Mouse (Mus musculus) kidney, embryonic 14.5 days (tissue): ENCODE data around the gene Prr5l. TPM values are rescaled to one million over a fixed set of nuclear protein-coding genes. Genes with fewer than 3 reads are reported as not detected.

ENCODE experiments used
- ATAC-seq: fragments of 200-750 bp; cut with Nextera tagmentation; 2 replicates; pipeline ENCODE4 v1.8.0; 2017; ENCODE audit warnings: moderate number of reproducible peaks, mild to moderate bottlenecking, moderate TSS enrichment, moderate library complexity; ENCODE audit not compliant: low FRiP score, low TSS enrichment
- H3K27ac ChIP-seq: fragments of 300-500 bp; sonication (generic); 2 replicates; pipeline ENCODE4 v1.5.1; 2014; ENCODE audit warnings: low read depth, mild to moderate bottlenecking, low read length, moderate library complexity, mixed read lengths
- H3K27me3 ChIP-seq: fragments of 300-500 bp; sonication (generic); 2 replicates; pipeline ENCODE4 v1.6.1; 2014; ENCODE audit warnings: mild to moderate bottlenecking, low read length; ENCODE audit not compliant: control insufficient read depth, insufficient read depth
- H3K36me3 ChIP-seq: fragments of 300-500 bp; sonication (generic); 2 replicates; pipeline ENCODE4 v1.6.1; 2014; ENCODE audit warnings: low read length, mixed read lengths; ENCODE audit not compliant: control insufficient read depth, insufficient read depth
- H3K4me1 ChIP-seq: fragments of 300-500 bp; sonication (generic); 2 replicates; pipeline ENCODE4 v1.6.1; 2014; ENCODE audit warnings: low read length, mixed read lengths; ENCODE audit not compliant: control insufficient read depth, insufficient read depth
- H3K4me2 ChIP-seq: fragments of 300-500 bp; sonication (generic); replicated peaks from 2 replicates; pipeline ENCODE4 v1.6.1; 2014; ENCODE audit warnings: low read depth, mild to moderate bottlenecking, low read length
- H3K4me3 ChIP-seq: fragments of 300-500 bp; sonication (generic); 2 replicates; pipeline ENCODE4 v1.5.1; 2014; ENCODE audit warnings: mild to moderate bottlenecking, low read length
- H3K9ac ChIP-seq: fragments of 300-500 bp; sonication (generic); 2 replicates; pipeline ENCODE4 v1.6.1; 2014; ENCODE audit warnings: low read depth, mild to moderate bottlenecking, low read length, moderate library complexity
- H3K9me3 ChIP-seq: fragments of 300-500 bp; sonication (generic); 2 replicates; pipeline ENCODE4 v1.6.1; 2016; ENCODE audit warnings: low read length; ENCODE audit not compliant: control insufficient read depth
- WGBS: fragments of 180-500 bp; shearing (Covaris S2); extraction: QIAGEN DNeasy Blood & Tissue Kit; methylation state at CpG from one replicate; pipeline ENCODE4 v1.1.7; 2014; 5-methylcytosine and 5-hydroxymethylcytosine counted together
- polyA plus RNA-seq: library from polyadenylated mRNA; unstranded; fragments of >200 nt; fragmentation: Nextera tagmentation; extraction: Ambion mirVana; gene quantifications from 2 replicates; pipeline ENCODE4 v1.2.1, GENCODE M21; 2014

Prr5l gene
- polyA plus RNA-seq, result 44.4 and 56.8 TPM in 2 replicates

DNA sequence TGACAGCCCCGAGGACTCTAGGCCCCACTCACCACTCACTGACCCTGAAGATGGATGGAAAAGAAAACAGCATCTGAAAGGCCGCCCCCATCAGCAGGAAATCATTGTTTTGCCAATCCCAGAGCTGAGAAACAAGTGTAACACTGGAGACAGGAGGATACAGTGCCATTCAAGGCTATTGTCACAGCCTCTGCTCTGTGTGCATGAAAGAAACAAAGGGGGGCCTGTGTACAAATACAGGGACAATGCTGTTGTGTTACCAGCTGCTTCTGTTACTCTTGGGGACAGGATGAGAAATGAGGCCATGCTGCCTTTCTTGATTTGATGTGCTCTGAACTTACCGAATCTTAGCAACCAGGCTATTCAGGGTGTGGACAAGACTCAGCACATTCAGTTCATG lies at the start of gene Prr5l:
Gene Prr5l, minus strand, starts transcription at position 30 of the 400 bp plus-strand sequence.
- Histone ChIP-seq H3K4me3 (no peak within 1 kb of the TSS), H3K27me3 (no peaks in the 10 kb centered on the region), H3K9ac (no peak within 1 kb of the TSS), H3K9me3 (no peaks in the 10 kb centered on the region), H3K36me3 (no peaks in the 10 kb centered on the region), H3K4me2 (no peak within 1 kb of the TSS), H3K27ac (no peak within 1 kb of the TSS), H3K4me1 (peaks cover 4% of the 10 kb centered on the region; the same call in 1 of the 2 replicates)
- 29% methylated on average over 3 of the region's 3 CpGs for WGBS
- ATAC-seq, result no peak

- Histone ChIP-seq H3K27me3 (no peaks in the 10 kb centered on the region), H3K9me3 (no peaks in the 10 kb centered on the region), H3K4me1 (no peaks in the 10 kb centered on the region; the same call in 1 of the 2 replicates), H3K27ac (no peak overlapping the region), H3K9ac (no peak overlapping the region), H3K4me2 (no peak overlapping the region), H3K36me3 (no peaks in the 10 kb centered on the region), H3K4me3 (no peak overlapping the region)
- ATAC-seq, result no peak
- WGBS, result 90% methylated on average over 14 of the region's 14 CpGs
Measured at GRCm38 (mm10) chr2:101932169-101932936, 49.5 kb upstream of the Prr5l start.

- Histone ChIP-seq H3K9ac (no peak overlapping the region), H3K4me1 (no peaks in the 10 kb centered on the region), H3K27me3 (no peaks in the 10 kb centered on the region), H3K27ac (no peak overlapping the region), H3K36me3 (no peaks in the 10 kb centered on the region), H3K4me2 (no peak overlapping the region), H3K9me3 (no peaks in the 10 kb centered on the region), H3K4me3 (no peak overlapping the region)
- 89% methylated on average over 12 of the region's 12 CpGs for WGBS
- no peak for ATAC-seq
Measured at GRCm38 (mm10) chr2:101925591-101926188, 42.9 kb upstream of the Prr5l start.

GRCm38 (mm10) chr2:101925183-101925582 lies 42.4 kb upstream of the Prr5l start:
- H3K27me3 ChIP-seq, result no peaks in the 10 kb centered on the region
- WGBS, result 98% methylated on average over 3 of the region's 3 CpGs
- no peaks in the 10 kb centered on the region for H3K9me3 ChIP-seq
- no peak for ATAC-seq
- no peak overlapping the region for H3K4me2 ChIP-seq
- no peaks in the 10 kb centered on the region for H3K4me1 ChIP-seq
- no peak overlapping the region for H3K27ac ChIP-seq
- H3K4me3 ChIP-seq, result no peak overlapping the region
- no peaks in the 10 kb centered on the region for H3K36me3 ChIP-seq
- H3K9ac ChIP-seq, result no peak overlapping the region

DNA sequence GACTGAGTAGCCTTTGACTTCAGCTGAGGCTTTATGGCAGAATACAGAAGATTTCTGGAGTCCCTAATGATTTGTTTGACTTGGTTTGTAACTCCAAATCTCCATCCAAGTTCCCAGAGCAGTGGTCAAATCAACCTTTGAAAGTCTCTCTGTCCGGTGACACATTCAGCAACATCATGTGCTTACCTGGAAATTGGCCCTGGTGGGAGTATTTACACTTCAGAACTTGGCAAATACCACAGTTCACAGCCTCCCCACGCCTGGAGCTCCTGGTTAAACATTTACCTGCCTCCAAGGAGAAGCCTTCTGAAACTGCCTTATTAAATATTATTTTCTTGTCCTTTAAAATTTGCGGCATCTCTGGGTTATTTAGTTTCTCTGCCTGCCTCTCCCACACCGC lies 40.4 kb upstream of the Prr5l start:
- Histone ChIP-seq H3K4me1 (no peaks in the 10 kb centered on the region), H3K4me3 (no peak overlapping the region), H3K9ac (no peak overlapping the region), H3K36me3 (no peaks in the 10 kb centered on the region), H3K9me3 (no peaks in the 10 kb centered on the region), H3K4me2 (no peak overlapping the region), H3K27me3 (no peaks in the 10 kb centered on the region), H3K27ac (no peak overlapping the region)
- ATAC-seq, result no peak
- WGBS, result 74% methylated on average over 4 of the region's 4 CpGs

GRCm38 (mm10) chr2:101922302-101922701 lies 39.5 kb upstream of the Prr5l start:
- H3K27me3 ChIP-seq, result no peaks in the 10 kb centered on the region
- no peak overlapping the region for H3K4me3 ChIP-seq
- H3K36me3 ChIP-seq, result no peaks in the 10 kb centered on the region
- H3K27ac ChIP-seq, result no peak overlapping the region
- WGBS, result 92% methylated on average over 4 of the region's 4 CpGs
- no peak overlapping the region for H3K9ac ChIP-seq
- no peaks in the 10 kb centered on the region for H3K4me1 ChIP-seq
- no peak for ATAC-seq
- H3K9me3 ChIP-seq, result no peaks in the 10 kb centered on the region
- H3K4me2 ChIP-seq, result no peak overlapping the region

DNA sequence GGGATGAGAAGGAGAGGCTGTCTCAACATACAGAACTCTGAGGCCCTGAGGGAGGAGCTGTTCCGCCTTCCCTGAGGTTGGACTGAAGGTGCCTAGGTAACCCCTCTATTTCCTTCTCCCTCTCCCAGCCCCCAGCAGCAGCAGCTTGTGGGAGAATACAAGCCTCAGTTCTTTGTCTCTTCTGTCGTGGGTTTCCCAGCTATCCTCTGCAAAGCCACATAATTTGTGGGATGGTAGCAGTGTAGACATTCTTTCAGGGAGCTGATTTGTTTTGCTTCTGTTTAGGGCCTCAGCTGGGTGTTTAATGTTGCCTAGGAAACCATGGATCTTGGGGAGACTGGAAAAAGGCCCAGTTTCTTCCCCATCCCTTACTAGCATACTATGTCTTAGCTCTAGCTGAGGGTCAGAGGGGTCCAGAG lies 37.3 kb upstream of the Prr5l start:
- whole genome bisulfite sequencing, result 43% methylated on average over 2 of the region's 2 CpGs
- no peak overlapping the region for H3K27ac ChIP-seq
- ATAC-seq, result no peak
- H3K36me3 ChIP-seq, result no peaks in the 10 kb centered on the region
- no peaks in the 10 kb centered on the region for H3K4me1 ChIP-seq
- H3K27me3 ChIP-seq, result no peaks in the 10 kb centered on the region
- no peak overlapping the region for H3K9ac ChIP-seq
- no peak overlapping the region for H3K4me3 ChIP-seq
- peaks cover 2% of the 10 kb centered on the region; the same call in 1 of the 2 replicates for H3K9me3 ChIP-seq
- no peak overlapping the region for H3K4me2 ChIP-seq

GRCm38 (mm10) chr2:101918518-101918917 lies 35.7 kb upstream of the Prr5l start:
- ATAC-seq, result peak; percentile 71; the same call in 1 of the 2 replicates
- Histone ChIP-seq H3K9ac (no peak overlapping the region), H3K36me3 (no peaks in the 10 kb centered on the region), H3K27ac (no peak overlapping the region), H3K4me1 (no peaks in the 10 kb centered on the region), H3K9me3 (peaks cover 2% of the 10 kb centered on the region; the same call in 1 of the 2 replicates), H3K4me3 (no peak overlapping the region), H3K27me3 (no peaks in the 10 kb centered on the region), H3K4me2 (no peak overlapping the region)
- WGBS, result 78% methylated on average over 7 of the region's 7 CpGs
